Mouse (Mus musculus): Measurements from ENCODE around the gene Lrba. TPM values are rescaled to one million over a fixed set of nuclear protein-coding genes. Genes with fewer than 3 reads are reported as not detected.

Gene Lrba
- total RNA-seq, 2 experiments from 2014 or later = 33.1 to 35.0 TPM

DNA sequence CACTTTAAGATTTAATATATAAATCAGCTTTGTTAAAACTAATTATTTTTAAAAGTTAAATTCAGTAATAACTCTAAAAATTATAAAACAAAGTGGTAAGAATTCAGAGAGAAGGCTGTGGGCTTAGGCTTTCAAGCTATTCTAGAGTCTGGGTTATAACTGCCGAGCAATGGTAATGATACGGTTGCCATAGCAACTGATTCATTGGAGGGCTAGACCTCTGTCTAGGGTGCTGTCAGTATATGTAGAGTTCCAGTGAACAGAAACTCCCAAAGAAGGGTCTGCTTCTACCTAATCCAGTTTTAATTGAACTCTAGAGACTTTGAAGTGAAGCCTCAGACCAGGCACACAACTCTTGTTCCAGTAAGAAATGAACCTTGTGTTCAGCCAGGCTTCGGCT, 377.8 kb downstream of the Lrba start:
- intact Hi-C loops (cut with DNase I) = no loop called here
- no peak for TF ChIP-seq CTCF (IDR thresholded peaks at IDR 0.05)
- no peak overlapping the region for H3K27ac ChIP-seq
- no peak for DNase-seq (ENCODE audit: extremely low spot score in 1 of 2, low spot score in 2 of 2)
- no peak overlapping the region for H3K4me3 ChIP-seq

DNA sequence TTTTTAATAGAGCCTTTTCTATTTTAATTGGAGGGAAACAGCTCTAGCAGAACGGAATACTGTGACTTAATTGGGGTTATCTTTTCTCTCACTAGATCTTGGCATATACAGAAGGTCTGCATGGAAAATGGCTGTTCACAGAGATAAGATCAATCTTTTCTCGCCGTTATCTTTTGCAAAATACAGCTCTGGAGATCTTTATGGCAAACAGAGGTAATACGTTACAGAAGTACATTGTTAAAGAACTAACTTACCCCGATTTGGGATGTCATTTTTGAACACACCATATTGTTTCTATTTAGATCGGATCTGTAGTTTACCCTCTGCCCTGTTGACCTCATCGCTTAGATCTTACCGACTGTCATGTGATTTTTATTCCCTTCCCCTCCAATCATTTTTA, 381.3 kb downstream of the Lrba start:
- intact Hi-C loops (cut with DNase I) = no loop called here
- Histone ChIP-seq H3K27ac (no peak overlapping the region), H3K4me3 (no peak overlapping the region)
- no peak for TF ChIP-seq CTCF (IDR thresholded peaks at IDR 0.05)
- no peak for DNase-seq (ENCODE audit: extremely low spot score in 1 of 2, low spot score in 2 of 2)

DNA sequence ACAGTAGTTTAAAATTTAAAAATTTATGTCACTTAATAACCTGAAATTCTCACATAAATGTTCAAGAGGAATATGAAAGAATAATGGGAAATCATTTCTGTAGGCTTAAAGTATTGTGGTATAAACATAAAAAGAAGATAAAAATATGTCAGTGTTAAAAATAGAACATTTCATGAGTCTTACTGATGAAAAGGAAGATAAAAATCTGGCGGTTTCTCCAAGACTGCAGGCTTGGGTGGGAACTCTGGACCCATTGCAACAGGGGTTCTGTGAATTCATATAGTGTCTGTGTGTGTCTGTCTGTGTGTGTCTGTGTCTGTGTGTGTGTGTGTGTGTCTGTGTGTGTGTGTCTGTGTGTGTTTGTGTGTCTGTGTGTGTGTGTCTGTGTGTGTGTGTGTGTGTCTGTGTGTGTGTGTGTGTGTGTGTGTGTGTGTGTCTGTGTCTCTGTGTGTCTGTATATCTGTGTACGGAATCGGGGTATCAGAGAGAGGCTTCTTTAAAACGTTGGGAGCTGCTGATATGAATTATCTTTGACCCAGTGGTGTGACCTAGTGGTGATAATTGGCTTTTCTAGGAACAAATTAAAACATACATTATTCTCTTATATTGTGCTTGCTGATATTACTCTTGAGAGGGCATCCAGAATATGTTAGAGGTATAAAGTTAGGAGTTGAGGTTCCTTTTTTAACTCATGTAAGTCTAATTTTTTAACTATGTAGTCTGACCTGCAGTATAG, 402.7 kb downstream of the Lrba start:
- no peak for TF ChIP-seq CTCF (IDR thresholded peaks at IDR 0.05)
- intact Hi-C loops (cut with DNase I) = no loop called here
- H3K27ac ChIP-seq = no peak overlapping the region
- no peak overlapping the region for H3K4me3 ChIP-seq
- DNase-seq (ENCODE audit: extremely low spot score in 1 of 2, low spot score in 2 of 2) = no peak

DNA sequence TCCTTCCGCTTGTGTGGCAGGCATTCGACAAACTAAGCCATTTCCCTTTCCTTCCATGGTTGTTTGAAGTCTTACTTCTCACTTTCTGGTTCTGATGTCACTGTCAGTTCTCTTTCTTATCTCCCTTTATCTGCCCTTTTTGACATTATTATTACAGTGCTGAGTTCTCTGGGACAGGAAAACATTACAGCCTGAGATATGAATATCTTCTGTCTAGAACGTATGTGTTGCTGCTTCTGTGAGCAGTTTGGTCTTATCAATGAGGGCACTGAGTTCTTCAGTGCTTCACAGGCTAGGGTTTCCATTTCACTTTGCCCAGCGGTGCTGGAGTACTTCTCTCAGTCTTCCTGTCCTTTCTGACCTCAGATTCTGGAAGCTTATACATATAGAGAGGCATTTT, 404.9 kb downstream of the Lrba start:
- intact Hi-C loops (cut with DNase I) = no loop called here

DNA sequence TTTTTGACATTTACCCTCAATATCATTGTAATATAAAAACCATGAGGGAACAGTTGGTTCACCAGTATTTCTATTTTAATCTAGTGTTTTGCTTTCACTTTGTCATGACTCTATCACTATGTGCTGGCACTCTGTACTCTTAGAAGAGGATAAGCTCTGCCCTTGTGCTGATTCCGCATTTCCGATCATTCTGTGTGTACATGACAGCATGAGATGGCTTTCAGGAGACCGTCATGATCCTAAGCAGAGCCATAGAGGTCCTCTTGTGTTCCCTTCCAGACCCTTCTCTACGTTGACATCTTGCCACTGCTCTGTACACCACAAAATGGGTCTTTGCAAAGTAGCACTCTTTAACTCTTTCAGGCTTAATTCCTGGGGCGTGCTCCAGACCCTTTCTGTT, 411.0 kb downstream of the Lrba start:
- Histone ChIP-seq H3K27ac (no peak overlapping the region), H3K4me3 (no peak overlapping the region)
- TF ChIP-seq CTCF (IDR thresholded peaks at IDR 0.05) = no peak
- DNase-seq (ENCODE audit: extremely low spot score in 1 of 2, low spot score in 2 of 2) = no peak
- intact Hi-C loops (cut with DNase I) = no loop called here

More for the DNA sequence above, 404.9 kb downstream of the Lrba start:
- TF ChIP-seq CTCF (IDR thresholded peaks at IDR 0.05) = no peak
- H3K4me3 ChIP-seq = no peak overlapping the region
- H3K27ac ChIP-seq = no peak overlapping the region
- no peak for DNase-seq (ENCODE audit: extremely low spot score in 1 of 2, low spot score in 2 of 2)

DNA sequence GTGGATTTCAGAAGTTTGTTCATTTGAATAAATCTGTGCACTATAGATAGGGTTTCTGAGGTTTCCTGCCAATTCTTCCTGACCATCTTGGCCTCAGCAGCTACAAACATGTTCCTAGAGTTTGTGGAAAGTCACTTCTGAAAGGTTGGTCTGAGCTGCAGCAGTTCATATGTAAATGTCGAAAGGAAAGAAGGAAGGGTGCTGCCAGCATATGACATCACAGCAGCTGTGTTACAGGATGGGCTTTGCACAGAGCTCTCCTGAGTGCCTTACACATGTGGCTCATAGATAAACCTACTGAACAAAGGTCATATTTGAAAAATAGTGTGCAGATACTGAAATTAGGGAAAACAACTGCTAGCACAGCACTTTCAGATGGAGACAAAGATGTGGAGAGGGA, 411.5 kb downstream of the Lrba start:
- no peak for DNase-seq (ENCODE audit: extremely low spot score in 1 of 2, low spot score in 2 of 2)
- Histone ChIP-seq H3K4me3 (no peak overlapping the region), H3K27ac (no peak overlapping the region)
- intact Hi-C loops (cut with DNase I) = no loop called here
- TF ChIP-seq CTCF (IDR thresholded peaks at IDR 0.05) = no peak

DNA sequence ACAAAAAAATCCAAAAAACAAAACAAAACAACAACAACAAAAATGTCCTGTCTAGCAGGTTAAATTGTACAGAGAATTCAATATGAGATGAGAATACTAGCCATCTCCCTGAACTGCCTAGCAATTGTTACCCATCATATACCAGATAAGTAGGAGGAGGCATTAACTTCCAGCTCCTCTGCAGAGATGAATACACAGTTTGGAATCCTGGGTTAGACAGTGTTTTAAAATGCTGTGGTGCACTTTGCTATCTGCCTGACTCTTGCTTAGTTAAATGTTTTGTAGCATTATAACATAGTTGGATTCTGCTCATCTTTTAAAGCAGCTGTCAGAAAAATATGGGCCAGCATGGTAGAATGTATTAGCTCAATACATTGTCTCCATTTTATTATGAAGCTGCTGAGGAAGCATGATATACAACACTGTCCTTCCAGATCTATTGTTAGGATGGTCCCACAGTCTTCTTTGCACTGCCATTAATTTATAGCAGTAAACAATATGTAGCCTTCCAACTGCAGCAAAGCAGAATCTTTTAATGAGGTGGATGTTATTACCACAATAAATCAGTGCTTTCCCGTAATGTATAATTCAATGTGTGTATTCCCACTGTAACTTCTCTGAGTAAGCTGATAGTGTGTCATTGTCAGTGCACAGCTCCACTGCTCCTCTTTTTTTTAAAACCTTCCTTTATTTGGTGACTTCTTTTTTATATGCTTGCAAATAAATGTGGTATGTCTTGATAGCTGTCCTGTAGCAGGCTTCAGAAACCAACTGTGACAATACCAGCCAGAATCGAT, 414.3 kb downstream of the Lrba start:
- no peak for TF ChIP-seq CTCF (IDR thresholded peaks at IDR 0.05)
- Histone ChIP-seq H3K27ac (no peak overlapping the region), H3K4me3 (no peak overlapping the region)
- intact Hi-C loops (cut with DNase I) = no loop called here
- no peak for DNase-seq (ENCODE audit: extremely low spot score in 1 of 2, low spot score in 2 of 2)

DNA sequence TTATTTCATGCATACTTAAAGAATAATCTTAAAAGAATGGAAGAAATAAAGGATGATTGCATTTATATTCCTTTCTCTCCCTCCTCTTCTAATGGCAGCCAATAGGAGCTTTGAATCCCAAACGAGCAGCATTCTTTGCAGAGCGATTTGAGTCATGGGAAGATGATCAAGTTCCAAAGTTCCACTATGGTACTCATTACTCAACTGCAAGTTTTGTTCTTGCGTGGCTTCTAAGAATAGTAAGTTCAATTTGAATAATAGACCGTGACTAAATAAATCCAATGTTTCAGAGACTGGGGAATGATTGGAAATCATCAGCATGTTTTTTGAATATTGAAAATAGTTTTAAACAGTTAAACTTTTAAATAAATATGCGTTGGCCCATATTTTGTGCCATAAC, 416.9 kb downstream of the Lrba start:
- TF ChIP-seq CTCF (IDR thresholded peaks at IDR 0.05) = no peak
- Histone ChIP-seq H3K27ac (no peak overlapping the region), H3K4me3 (no peak overlapping the region)
- intact Hi-C loops (cut with DNase I) = no loop called here
- no peak for DNase-seq (ENCODE audit: extremely low spot score in 1 of 2, low spot score in 2 of 2)

DNA sequence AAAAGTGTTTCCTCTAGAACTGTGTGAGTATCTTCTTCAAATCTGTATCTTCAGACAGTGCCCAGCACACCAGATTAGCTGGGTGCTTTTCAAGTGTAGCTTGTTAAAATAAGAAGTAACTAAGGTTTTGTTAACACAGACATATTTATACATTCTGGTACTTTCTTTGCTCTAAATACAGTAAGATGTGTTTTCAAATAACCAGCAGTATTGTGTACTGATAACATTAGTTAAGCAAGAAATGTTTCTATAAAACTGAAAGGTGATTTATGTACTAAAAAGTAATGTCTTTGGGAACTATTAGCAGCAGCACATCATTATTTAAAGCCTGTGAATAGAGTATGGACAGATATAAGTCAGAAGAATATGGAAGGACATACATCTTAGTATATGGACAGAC, 417.3 kb downstream of the Lrba start:
- DNase-seq (ENCODE audit: extremely low spot score in 1 of 2, low spot score in 2 of 2) = no peak
- intact Hi-C loops (cut with DNase I) = no loop called here
- no peak overlapping the region for H3K4me3 ChIP-seq
- no peak for TF ChIP-seq CTCF (IDR thresholded peaks at IDR 0.05)
- no peak overlapping the region for H3K27ac ChIP-seq

DNA sequence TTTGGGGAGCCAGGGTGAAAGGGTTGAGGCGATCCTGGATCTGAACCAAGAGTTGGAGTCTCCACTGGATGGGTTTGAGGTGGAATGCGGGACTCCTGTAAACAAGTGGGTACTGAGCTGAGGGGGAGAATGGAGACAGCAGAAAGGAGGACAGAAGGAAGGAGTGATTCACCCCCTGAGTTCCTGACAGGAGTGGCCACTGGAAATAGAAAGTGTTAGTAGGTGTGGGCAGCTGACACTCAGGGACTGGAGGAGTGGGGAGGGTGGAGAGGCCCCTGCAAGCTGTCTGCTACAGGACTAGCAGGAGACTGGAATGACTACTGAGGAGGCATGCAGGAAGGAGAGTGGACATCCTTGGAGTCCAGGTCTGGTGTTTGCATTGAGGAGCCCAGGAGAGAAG, 422.3 kb downstream of the Lrba start:
- peak in 1 of 2 experiments; percentile 41 for DNase-seq (ENCODE audit: extremely low spot score in 1 of 2, low spot score in 2 of 2)
- intact Hi-C loops (cut with DNase I) = loop anchor here (5.0 kb wide), 1 partner anchor 49 kb away; no protein-coding TSS in a partner anchor
- H3K27ac ChIP-seq = no peak overlapping the region
- no peak for TF ChIP-seq CTCF (IDR thresholded peaks at IDR 0.05)
- no peak overlapping the region for H3K4me3 ChIP-seq

DNA sequence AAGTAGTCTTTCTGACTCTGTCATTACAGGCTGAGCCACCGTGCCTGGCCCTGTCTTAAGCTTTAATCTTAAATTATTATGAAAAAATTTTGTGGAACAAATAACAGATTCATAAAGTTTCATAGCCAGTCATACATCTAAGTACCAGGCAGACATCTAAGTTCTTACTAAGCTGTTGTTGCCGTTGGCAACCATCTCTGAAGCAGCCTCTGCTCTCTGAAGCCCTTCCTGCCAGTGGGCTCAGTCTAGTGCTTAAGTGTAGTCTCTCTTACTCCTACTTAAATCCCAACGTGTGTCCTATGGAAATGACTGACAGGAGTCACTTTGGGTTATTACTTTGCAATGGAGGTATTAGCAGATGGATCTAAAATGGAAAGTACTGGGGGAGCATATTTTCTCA, 426.5 kb downstream of the Lrba start:
- H3K4me3 ChIP-seq = no peak overlapping the region
- no peak for TF ChIP-seq CTCF (IDR thresholded peaks at IDR 0.05)
- intact Hi-C loops (cut with DNase I) = no loop called here
- DNase-seq (ENCODE audit: extremely low spot score in 1 of 2, low spot score in 2 of 2) = no peak
- no peak overlapping the region for H3K27ac ChIP-seq

DNA sequence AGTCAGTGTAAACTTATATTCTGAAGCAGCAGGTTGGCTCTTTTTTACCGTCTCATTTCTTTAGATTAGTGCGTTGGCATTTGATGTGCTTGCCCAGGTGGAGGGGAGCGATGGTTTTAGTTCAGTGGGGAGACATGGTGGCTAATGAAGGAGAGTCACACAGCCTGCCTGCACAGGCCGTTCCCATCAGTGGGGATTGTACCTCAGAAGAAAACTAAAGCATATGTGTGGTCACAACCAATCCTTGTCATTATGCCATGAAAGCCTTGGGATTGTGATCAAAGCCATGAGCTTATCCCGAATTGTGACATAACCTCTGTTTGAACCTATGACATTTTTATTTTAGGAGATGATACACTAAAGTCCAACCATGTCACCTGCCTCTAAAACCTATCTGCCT, 434.8 kb downstream of the Lrba start:
- H3K4me3 ChIP-seq = no peak overlapping the region
- DNase-seq (ENCODE audit: extremely low spot score in 1 of 2, low spot score in 2 of 2) = no peak
- no peak for TF ChIP-seq CTCF (IDR thresholded peaks at IDR 0.05)
- intact Hi-C loops (cut with DNase I) = no loop called here
- no peak overlapping the region for H3K27ac ChIP-seq

DNA sequence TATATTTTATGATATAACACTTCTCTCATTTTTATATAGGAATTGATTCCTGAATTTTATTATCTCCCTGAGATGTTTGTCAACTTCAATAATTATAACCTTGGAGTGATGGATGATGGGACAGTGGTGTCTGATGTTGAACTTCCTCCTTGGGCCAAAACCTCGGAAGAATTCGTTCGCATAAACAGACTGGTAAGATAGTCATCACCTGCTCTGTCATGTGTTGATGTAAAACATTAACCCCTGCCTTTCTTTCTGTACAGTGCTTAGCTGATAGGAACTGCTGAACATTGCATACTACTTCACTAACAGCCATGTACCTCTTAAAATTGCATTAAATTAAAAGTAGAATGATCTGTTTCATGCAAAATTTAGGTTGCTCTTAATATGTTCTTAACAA, 439.9 kb downstream of the Lrba start:
- no peak for TF ChIP-seq CTCF (IDR thresholded peaks at IDR 0.05)
- Histone ChIP-seq H3K4me3 (no peak overlapping the region), H3K27ac (no peak overlapping the region)
- intact Hi-C loops (cut with DNase I) = no loop called here
- no peak for DNase-seq (ENCODE audit: extremely low spot score in 1 of 2, low spot score in 2 of 2)

Measured in left cerebral cortex, adult 2 months (tissue).